Mouse (Mus musculus) ES-Bruce4 (cell line): ENCODE measurements around the gene Pcyt2.

Experiments used
- CTCF ChIP-seq: IDR thresholded peaks from one replicate; pipeline ENCODE4 v1.8.1; 2011; ENCODE audit warnings: low read depth, low read length
- EP300 ChIP-seq: IDR thresholded peaks from 2 replicates; pipeline ENCODE4 v1.6.1; 2011; ENCODE audit warnings: low read depth, low read length; ENCODE audit not compliant: insufficient read depth
- POLR2A ChIP-seq: IDR thresholded peaks from one replicate; pipeline ENCODE4 v1.8.1; 2011; ENCODE audit warnings: low read length; ENCODE audit not compliant: insufficient read depth

- TF ChIP-seq CTCF (no peak), POLR2A (no peak), EP300 (no peak)
These were observed 18.7 kb downstream of the Pcyt2 start for GRCm38 (mm10) chr11:120598990-120599549.
